In the genomic region with DNA sequence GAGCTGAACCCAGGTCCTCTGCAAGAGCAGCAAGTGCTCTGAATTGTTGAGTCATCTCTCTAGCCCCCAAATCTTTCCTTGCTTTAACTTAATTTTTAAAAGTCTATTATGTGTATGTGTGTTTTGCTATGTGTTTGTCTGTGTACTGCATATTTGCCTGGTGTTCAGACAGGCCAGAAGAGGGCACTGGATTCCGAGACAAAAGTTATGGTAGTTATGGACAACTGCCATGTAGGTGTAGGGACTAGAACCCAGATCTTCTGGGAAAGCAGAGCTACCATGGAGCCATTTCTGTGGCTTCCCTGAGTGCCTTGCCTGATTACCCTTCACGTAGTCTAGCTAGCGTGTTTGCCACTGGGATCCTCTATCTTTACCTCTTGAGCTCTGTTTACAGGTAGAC, we compare ENCODE assay signal across 25 mouse cellular contexts.
A peak's percentile ranks its signal among the peaks of the same experiment; 100 is the strongest.
DNase-seq lines count a peak whose midpoint lies in the region; ATAC-seq and TF ChIP-seq lines count a peak whose summit lies in the region.
"Had no signal": no experiment of that assay in that cellular context is flagged by ENCODE, and none has a peak within 500 bp of the region (broad histone marks: within the 10 kb centered on the region; RNA-seq: fewer than 3 reads in every experiment).

No protein-coding gene starts in this region.

- peak; percentile 64 for DNase-seq in heart, adult 11 months
- no peak for DNase-seq in heart, postnatal 4 days
- no peak for DNase-seq in kidney, postnatal 0 days (ENCODE audit: low spot score)
- no peak for DNase-seq in kidney, postnatal 4 days
- peak; percentile 31 for DNase-seq in lung, postnatal 36 days
- no peak for DNase-seq in lung, postnatal 10 days
- DNase-seq in adrenal gland, postnatal 14 days, result no peak
- DNase-seq: adrenal gland, adult 2 months; cerebellum, adult 18-20 months; cerebellum, postnatal 14 days; heart, postnatal 14 days; kidney, adult 9 months; kidney, postnatal 36 days; thymus, adult 2 months; thymus, postnatal 4 days had no signal

- peaks cover 39% of the 10 kb centered on the region for H3K36me3 ChIP-seq in kidney, postnatal 0 days (ENCODE audit: insufficient read depth, low read length)

- no peak overlapping the region for H3K27ac ChIP-seq in kidney, postnatal 0 days
- H3K27ac ChIP-seq: embryonic facial prominence, embryonic 12.5 days; forebrain, embryonic 12.5 days; hindbrain, embryonic 13.5 days; limb, embryonic 12.5 days; liver, embryonic 14.5 days; lung, embryonic 15.5 days had no signal

- H3K9me3 ChIP-seq in kidney, postnatal 0 days (replicated peaks; ENCODE audit: low read length), result no peaks in the 10 kb centered on the region
- H3K9me3 ChIP-seq: embryonic facial prominence, embryonic 12.5 days; forebrain, embryonic 12.5 days; hindbrain, embryonic 13.5 days; limb, embryonic 12.5 days; lung, embryonic 15.5 days had no signal

- H3K27me3 ChIP-seq in kidney, postnatal 0 days (ENCODE audit: insufficient read depth, low read length), result no peaks in the 10 kb centered on the region
- H3K27me3 ChIP-seq: embryonic facial prominence, embryonic 12.5 days; forebrain, embryonic 12.5 days; hindbrain, embryonic 13.5 days; limb, embryonic 12.5 days; lung, embryonic 15.5 days had no signal

- WGBS in kidney, postnatal 0 days, result 96% methylated on average over 3 of the region's 3 CpGs

- H3K4me1 ChIP-seq in kidney, postnatal 0 days (replicated peaks; ENCODE audit: insufficient read depth, low read length), result no peaks in the 10 kb centered on the region
- H3K4me1 ChIP-seq: embryonic facial prominence, embryonic 12.5 days; forebrain, embryonic 12.5 days; hindbrain, embryonic 13.5 days; limb, embryonic 12.5 days; lung, embryonic 15.5 days had no signal

- no peak overlapping the region for H3K9ac ChIP-seq in kidney, postnatal 0 days (ENCODE audit: low read depth, low read length)
- H3K9ac ChIP-seq: embryonic facial prominence, embryonic 12.5 days; forebrain, embryonic 12.5 days; hindbrain, embryonic 13.5 days; limb, embryonic 12.5 days; liver, embryonic 14.5 days; lung, embryonic 15.5 days had no signal

- no peak overlapping the region for H3K4me3 ChIP-seq in kidney, postnatal 0 days (replicated peaks; ENCODE audit: low read depth, low read length)
- H3K4me3 ChIP-seq: embryonic facial prominence, embryonic 12.5 days; forebrain, embryonic 12.5 days; hindbrain, embryonic 13.5 days; limb, embryonic 12.5 days; lung, embryonic 15.5 days had no signal

- no peak for ATAC-seq in kidney, postnatal 0 days (replicated peaks; ENCODE audit: low FRiP score, low read depth)
- ATAC-seq: CD4-positive, CD25-positive, alpha-beta regulatory T cell, adult 4 months; inflammation-experienced regulatory T-cells, adult 6 months had no signal

- no peak overlapping the region for H3K4me2 ChIP-seq in kidney, postnatal 0 days (ENCODE audit: low read length)
- H3K4me2 ChIP-seq: embryonic facial prominence, embryonic 12.5 days; forebrain, embryonic 12.5 days; heart, embryonic 11.5 days; hindbrain, embryonic 13.5 days; limb, embryonic 12.5 days; lung, embryonic 15.5 days; midbrain, embryonic 11.5 days had no signal

- peak; percentile 42; the same call in 1 of the 2 replicates for TF ChIP-seq CTCF in kidney, postnatal 0 days (IDR thresholded peaks at IDR 0.05; ENCODE audit: low read depth)

Comparison
In these comparisons a context has a peak if more than half of its experiments do, and no peak if none do; other contexts are left out.
1. DNase-seq: peak in heart, adult 11 months (single experiment) and lung, postnatal 36 days (single experiment); none in heart, postnatal 4 days (single experiment), kidney, postnatal 0 days (single experiment), kidney, postnatal 4 days (0 of 2), lung, postnatal 10 days (single experiment) and adrenal gland, postnatal 14 days (single experiment).